Mouse (Mus musculus) G1E (cell line): ENCODE measurements around the gene Hist1h2ai. TPM values are rescaled to one million over a fixed set of nuclear protein-coding genes. Genes with fewer than 3 reads are reported as not detected.
"Not testable (repeated sequence)": the region's sequence is repeated elsewhere in the genome, so short reads cannot be mapped to it uniquely, and the experiment has no call there.

Experiments
- ATAC-seq: 2 replicates; pipeline ENCODE4 v1.8.0; 2016; ENCODE audit warnings: mild to moderate bottlenecking; ENCODE audit not compliant: insufficient number of reproducible peaks, poor library complexity, low FRiP score, severe bottlenecking; ENCODE audit errors: extremely low read depth
- DNase-seq: peaks from one replicate; pipeline ENCODE4 v3.0.0; 2012; ENCODE audit warnings: low spot score
- H3K27me3 ChIP-seq: 2 replicates; pipeline ENCODE4 v1.6.1; 2012; ENCODE audit warnings: mild to moderate bottlenecking, low read length, inconsistent platforms; ENCODE audit not compliant: insufficient read depth
- H3K36me3 ChIP-seq: replicated peaks from 2 replicates; pipeline ENCODE3; 2012; ENCODE audit warnings: mild to moderate bottlenecking, inconsistent platforms
- H3K4me1 ChIP-seq: 2 replicates; pipeline ENCODE4 v1.6.1; 2012; ENCODE audit warnings: low read depth, low read length, inconsistent platforms, mixed read lengths; ENCODE audit not compliant: insufficient read depth
- H3K4me3 ChIP-seq: 2 replicates; pipeline ENCODE4 v1.5.1; 2012; ENCODE audit warnings: low read depth, mild to moderate bottlenecking, inconsistent platforms, low read length, moderate library complexity, mixed read lengths
- H3K9me3 ChIP-seq: replicated peaks from 2 replicates; pipeline ENCODE4 v1.6.1; 2012; ENCODE audit warnings: inconsistent platforms
- CTCF ChIP-seq: IDR thresholded peaks from 2 replicates; pipeline ENCODE4 v1.5.1; 2012; ENCODE audit warnings: low read depth, low read length, inconsistent platforms, mixed read lengths
- GATA1 ChIP-seq: IDR thresholded peaks from 2 replicates; pipeline ENCODE4 v1.6.1; 2012; ENCODE audit warnings: borderline replicate concordance, low read length, inconsistent platforms, mixed read lengths
- GATA2 ChIP-seq: IDR thresholded peaks from 2 replicates; pipeline ENCODE4 v1.6.1; 2012; ENCODE audit warnings: low read depth, low read length, inconsistent platforms, borderline replicate concordance
- POLR2AphosphoS5 ChIP-seq: IDR thresholded peaks from 2 replicates; pipeline ENCODE4 v1.6.1; 2012; ENCODE audit warnings: low read depth, low read length, inconsistent platforms; ENCODE audit not compliant: insufficient replicate concordance
- TAL1 ChIP-seq: conservative IDR thresholded peaks from 2 replicates; pipeline ENCODE4 v1.6.1; 2012; ENCODE audit warnings: low read depth, low read length, inconsistent platforms, mixed read lengths
- polyA plus RNA-seq: library from polyadenylated mRNA; stranded (reverse); fragments of >175 nt; gene quantifications from 2 replicates; pipeline ENCODE4 v1.2.3, GENCODE M21; 2012
- total RNA-seq, 2 experiments: library from RNA; stranded (forward) in 1 of 2; stranded (reverse) in 1 of 2; fragments of 200-1000 nt in 1 of 2; fragments of >200 nt in 1 of 2; fragmentation: Nextera tagmentation in 1 of 2; gene quantifications; 2 replicates each; pipeline ENCODE4 v1.2.3; 2014 to 2017

Gene Hist1h2ai
- total and polyA plus RNA-seq, 3 experiments = 968 to 2,651 (median 2,561) TPM

DNA sequence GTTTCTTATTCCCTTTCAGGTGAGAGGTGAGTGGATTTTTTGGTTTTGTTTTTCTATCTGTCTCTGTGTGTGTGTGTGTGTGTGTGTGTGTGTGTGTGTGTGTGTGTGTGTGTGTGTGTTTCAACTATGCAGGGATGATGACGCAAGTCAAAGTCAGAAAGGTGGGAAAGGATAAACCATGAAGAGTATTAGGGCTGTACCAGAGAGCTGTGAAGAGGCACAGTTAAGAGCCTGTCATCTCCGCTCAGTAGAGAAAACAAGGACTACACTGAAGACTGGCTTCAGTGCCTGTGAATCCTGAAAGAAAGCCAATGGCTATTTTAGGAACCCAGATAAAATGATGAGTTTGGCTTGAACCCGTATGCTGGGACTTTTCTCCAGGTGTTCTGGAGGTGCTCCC, 35.6 kb downstream of the Hist1h2ai start:
- H3K27me3 ChIP-seq = no peaks in the 10 kb centered on the region
- DNase-seq = no peak
- no peaks in the 10 kb centered on the region for H3K9me3 ChIP-seq
- TF ChIP-seq GATA1 (no peak), CTCF (no peak), TAL1 (no peak), GATA2 (no peak), POLR2AphosphoS5 (no peak)
- no peaks in the 10 kb centered on the region for H3K36me3 ChIP-seq
- H3K4me1 ChIP-seq = peaks cover 37% of the 10 kb centered on the region
- H3K4me3 ChIP-seq = no peak overlapping the region
- no peak for ATAC-seq

DNA sequence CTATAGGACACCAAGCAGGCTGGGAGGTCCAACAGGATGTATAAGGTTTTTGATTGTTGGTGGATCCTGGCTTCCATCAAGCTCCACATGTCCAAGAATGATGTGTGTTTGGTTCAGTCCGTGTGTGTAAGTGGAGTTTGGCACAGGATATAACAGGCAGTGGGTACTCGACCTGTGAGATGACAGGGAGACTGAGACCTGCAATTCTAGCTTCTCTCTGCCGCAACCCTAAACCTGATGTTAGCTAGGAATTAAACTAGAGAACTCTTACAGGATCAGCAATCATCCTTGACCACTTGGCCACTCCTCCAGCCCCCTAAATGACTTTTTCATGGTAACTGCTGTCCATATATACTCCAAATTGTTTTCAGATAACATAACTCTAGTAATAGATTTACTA, 36.1 kb downstream of the Hist1h2ai start:
- no peaks in the 10 kb centered on the region for H3K9me3 ChIP-seq
- H3K4me3 ChIP-seq = peak overlapping the region; percentile 20; the same call in 1 of the 2 replicates
- peaks cover 37% of the 10 kb centered on the region for H3K4me1 ChIP-seq
- no peaks in the 10 kb centered on the region for H3K27me3 ChIP-seq
- no peaks in the 10 kb centered on the region for H3K36me3 ChIP-seq
- DNase-seq = no peak
- ATAC-seq = no peak
- TF ChIP-seq POLR2AphosphoS5 (peak; percentile 99), TAL1 (no peak)

GRCm38 (mm10) chr13:21753051-21753523, 36.9 kb downstream of the Hist1h2ai start:
- H3K4me1 ChIP-seq = peaks cover 34% of the 10 kb centered on the region
- no peak for TF ChIP-seq GATA2
- peak; percentile 89; the same call in 1 of the 2 replicates for TF ChIP-seq POLR2AphosphoS5
- TF ChIP-seq GATA1 = no peak
- H3K36me3 ChIP-seq = no peaks in the 10 kb centered on the region
- DNase-seq = no peak
- H3K4me3 ChIP-seq = peak overlapping the region; percentile 66; the same call in 1 of the 2 replicates
- no peak for ATAC-seq
- no peaks in the 10 kb centered on the region for H3K9me3 ChIP-seq
- no peaks in the 10 kb centered on the region for H3K27me3 ChIP-seq

DNA sequence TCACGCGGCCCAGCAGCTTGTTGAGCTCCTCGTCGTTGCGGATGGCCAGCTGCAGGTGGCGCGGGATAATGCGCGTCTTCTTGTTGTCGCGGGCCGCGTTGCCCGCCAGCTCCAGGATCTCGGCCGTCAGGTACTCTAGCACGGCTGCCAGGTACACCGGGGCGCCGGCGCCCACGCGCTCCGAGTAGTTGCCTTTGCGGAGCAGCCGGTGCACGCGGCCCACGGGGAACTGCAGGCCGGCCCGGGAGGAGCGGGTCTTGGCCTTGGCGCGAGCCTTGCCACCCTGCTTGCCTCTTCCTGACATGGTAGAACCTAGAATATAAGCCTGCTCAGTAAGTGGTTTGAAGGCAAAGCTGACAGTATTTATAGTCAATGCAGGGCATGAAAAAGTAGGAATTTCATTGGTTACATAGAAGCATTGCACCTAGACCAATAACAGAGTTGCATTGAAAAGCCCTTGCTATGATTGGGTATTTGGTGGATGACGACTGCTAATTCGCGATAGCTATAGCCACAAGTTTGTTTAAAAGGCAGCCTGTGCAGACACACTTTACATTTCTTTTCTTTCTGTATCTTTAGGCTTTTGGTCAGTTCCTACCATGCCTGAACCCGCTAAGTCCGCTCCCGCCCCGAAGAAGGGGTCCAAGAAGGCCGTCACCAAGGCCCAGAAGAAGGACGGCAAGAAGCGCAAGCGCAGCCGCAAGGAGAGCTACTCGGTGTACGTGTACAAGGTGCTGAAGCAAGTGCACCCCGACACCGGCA, 37.5 kb downstream of the Hist1h2ai start, which contains the start of the genes Hist1h2ak and Hist1h2bn:
Hist1h2ak (minus strand) TSS at position 304 of the 762 bp plus-strand sequence.
Hist1h2bn (plus strand) TSS at position 600 of the 762 bp plus-strand sequence.
- H3K9me3 ChIP-seq, H3K36me3 ChIP-seq, H3K27me3 ChIP-seq: not testable (repeated sequence)
- ATAC-seq (peak; percentile 80), DNase-seq (peak; percentile 82)
- Histone ChIP-seq H3K4me3 (peak within 1 kb of the TSS; percentile 66; the same call in 1 of the 2 replicates), H3K4me1 (peaks cover 31% of the 10 kb centered on the region)

- not testable (repeated sequence) for H3K9me3 ChIP-seq, DNase-seq, H3K36me3 ChIP-seq, H3K27me3 ChIP-seq, H3K4me3 ChIP-seq
- peaks cover 29% of the 10 kb centered on the region for H3K4me1 ChIP-seq
- peak; percentile 35; the same call in 1 of the 2 replicates for ATAC-seq
- TF ChIP-seq POLR2AphosphoS5 = peak; percentile 92
These were observed 38.2 kb downstream of the Hist1h2ai start for GRCm38 (mm10) chr13:21754294-21755001.

- Histone ChIP-seq H3K4me1 (peaks cover 25% of the 10 kb centered on the region), H3K36me3 (no peaks in the 10 kb centered on the region), H3K9me3 (no peaks in the 10 kb centered on the region), H3K4me3 (no peak overlapping the region), H3K27me3 (no peaks in the 10 kb centered on the region)
- no peak for DNase-seq
- TF ChIP-seq GATA1 = no peak
- TF ChIP-seq CTCF = no peak
- no peak for TF ChIP-seq TAL1
- TF ChIP-seq GATA2 = no peak
- TF ChIP-seq POLR2AphosphoS5 = no peak
- no peak for ATAC-seq
These were observed 39.5 kb downstream of the Hist1h2ai start for GRCm38 (mm10) chr13:21755707-21756106.

Other genes with a start within 250 kb of the Hist1h2ai start
Only the 20 nearest of the 32 such genes appear.
- gene Olfr1362, start 102.4 kb upstream of the Hist1h2ai start, total RNA-seq (2014; fragmentation: Nextera tagmentation) = not detected in 2 replicates
- 0.06 TPM in 1 of 2 replicates, not detected in the other for gene Olfr1362, start 102.4 kb upstream of the Hist1h2ai start, total RNA-seq (2017)
- gene Olfr1362, start 102.4 kb upstream of the Hist1h2ai start, polyA plus RNA-seq = not detected in 2 replicates
- gene Olfr11, start 73.9 kb upstream of the Hist1h2ai start, total RNA-seq (2014; fragmentation: Nextera tagmentation) = not detected in 2 replicates
- gene Olfr11, start 73.9 kb upstream of the Hist1h2ai start, total RNA-seq (2017) = 0.05 TPM in 1 of 2 replicates, not detected in the other
- gene Olfr11, start 73.9 kb upstream of the Hist1h2ai start, polyA plus RNA-seq = not detected in 2 replicates
- gene Olfr1361, start 53.0 kb upstream of the Hist1h2ai start, total RNA-seq (2014; fragmentation: Nextera tagmentation) = not detected in 2 replicates
- 0.05 and 0.17 TPM in 2 replicates for gene Olfr1361, start 53.0 kb upstream of the Hist1h2ai start, total RNA-seq (2017)
- not detected in 2 replicates for gene Olfr1361, start 53.0 kb upstream of the Hist1h2ai start, polyA plus RNA-seq
- gene Olfr1360, start 39.0 kb upstream of the Hist1h2ai start, total RNA-seq (2014; fragmentation: Nextera tagmentation) = not detected in 2 replicates
- gene Olfr1360, start 39.0 kb upstream of the Hist1h2ai start, total RNA-seq (2017) = not detected in 2 replicates
- gene Olfr1360, start 39.0 kb upstream of the Hist1h2ai start, polyA plus RNA-seq = not detected in 2 replicates
- gene Olfr1359, start 18.3 kb upstream of the Hist1h2ai start, total RNA-seq (2014; fragmentation: Nextera tagmentation) = not detected in 2 replicates
- gene Olfr1359, start 18.3 kb upstream of the Hist1h2ai start, total RNA-seq (2017) = 0.12 and 0.22 TPM in 2 replicates
- gene Olfr1359, start 18.3 kb upstream of the Hist1h2ai start, polyA plus RNA-seq = not detected in 2 replicates
- 900 and 963 TPM in 2 replicates for gene Hist1h2bl, start 279 bp upstream of the Hist1h2ai start, total RNA-seq (2014; fragmentation: Nextera tagmentation)
- gene Hist1h2bl, start 279 bp upstream of the Hist1h2ai start, total RNA-seq (2017) = 1,351 and 1,816 TPM in 2 replicates
- 2.1 and 8.3 TPM in 2 replicates for gene Hist1h2bl, start 279 bp upstream of the Hist1h2ai start, polyA plus RNA-seq
- gene Hist1h3h, start 1.2 kb downstream of the Hist1h2ai start, total RNA-seq (2014; fragmentation: Nextera tagmentation) = 178 and 383 TPM in 2 replicates
- 634 and 1,163 TPM in 2 replicates for gene Hist1h3h, start 1.2 kb downstream of the Hist1h2ai start, total RNA-seq (2017)
- 29.3 and 131 TPM in 2 replicates for gene Hist1h3h, start 1.2 kb downstream of the Hist1h2ai start, polyA plus RNA-seq
- 170 and 209 TPM in 2 replicates for gene Hist1h2bm, start 5.6 kb downstream of the Hist1h2ai start, total RNA-seq (2014; fragmentation: Nextera tagmentation)
- gene Hist1h2bm, start 5.6 kb downstream of the Hist1h2ai start, total RNA-seq (2017) = 309 and 556 TPM in 2 replicates
- gene Hist1h2bm, start 5.6 kb downstream of the Hist1h2ai start, polyA plus RNA-seq = 1.2 and 3.4 TPM in 2 replicates
- 20.2 and 51.9 TPM in 2 replicates for gene Hist1h4j, start 18.6 kb downstream of the Hist1h2ai start, total RNA-seq (2014; fragmentation: Nextera tagmentation)
- 121 TPM in 2 replicates for gene Hist1h4j, start 18.6 kb downstream of the Hist1h2ai start, total RNA-seq (2017)
- 1.2 and 6.4 TPM in 2 replicates for gene Hist1h4j, start 18.6 kb downstream of the Hist1h2ai start, polyA plus RNA-seq
- gene Hist1h4k, start 34.1 kb downstream of the Hist1h2ai start, total RNA-seq (2014; fragmentation: Nextera tagmentation) = 1,076 and 1,147 TPM in 2 replicates
- 4,982 and 5,364 TPM in 2 replicates for gene Hist1h4k, start 34.1 kb downstream of the Hist1h2ai start, total RNA-seq (2017)
- 12.1 and 66.9 TPM in 2 replicates for gene Hist1h4k, start 34.1 kb downstream of the Hist1h2ai start, polyA plus RNA-seq
- 1,742 and 2,057 TPM in 2 replicates for gene Hist1h2ak, start 37.4 kb downstream of the Hist1h2ai start, total RNA-seq (2014; fragmentation: Nextera tagmentation)
- 1,288 and 1,589 TPM in 2 replicates for gene Hist1h2ak, start 37.4 kb downstream of the Hist1h2ai start, total RNA-seq (2017)
- 71.1 and 196 TPM in 2 replicates for gene Hist1h2ak, start 37.4 kb downstream of the Hist1h2ai start, polyA plus RNA-seq
- gene Hist1h2bn, start 37.7 kb downstream of the Hist1h2ai start, total RNA-seq (2014; fragmentation: Nextera tagmentation) = 350 and 535 TPM in 2 replicates
- 410 and 794 TPM in 2 replicates for gene Hist1h2bn, start 37.7 kb downstream of the Hist1h2ai start, total RNA-seq (2017)
- 0.90 and 0.98 TPM in 2 replicates for gene Hist1h2bn, start 37.7 kb downstream of the Hist1h2ai start, polyA plus RNA-seq
- gene Hist1h1b, start 64.2 kb downstream of the Hist1h2ai start, total RNA-seq (2014; fragmentation: Nextera tagmentation) = 919 and 956 TPM in 2 replicates
- 975 and 1,171 TPM in 2 replicates for gene Hist1h1b, start 64.2 kb downstream of the Hist1h2ai start, total RNA-seq (2017)
- 2.9 and 8.3 TPM in 2 replicates for gene Hist1h1b, start 64.2 kb downstream of the Hist1h2ai start, polyA plus RNA-seq
- gene Hist1h3i, start 66.9 kb downstream of the Hist1h2ai start, total RNA-seq (2014; fragmentation: Nextera tagmentation) = 770 and 1,209 TPM in 2 replicates
- 347 and 472 TPM in 2 replicates for gene Hist1h3i, start 66.9 kb downstream of the Hist1h2ai start, total RNA-seq (2017)
- gene Hist1h3i, start 66.9 kb downstream of the Hist1h2ai start, polyA plus RNA-seq = 9.7 and 61.6 TPM in 2 replicates
- 14.4 and 62.3 TPM in 2 replicates for gene Hist1h2an, start 70.8 kb downstream of the Hist1h2ai start, total RNA-seq (2014; fragmentation: Nextera tagmentation)
- gene Hist1h2an, start 70.8 kb downstream of the Hist1h2ai start, total RNA-seq (2017) = 76.2 and 144 TPM in 2 replicates
- 18.0 and 48.6 TPM in 2 replicates for gene Hist1h2an, start 70.8 kb downstream of the Hist1h2ai start, polyA plus RNA-seq
- gene Hist1h2bp, start 71.0 kb downstream of the Hist1h2ai start, total RNA-seq (2014; fragmentation: Nextera tagmentation) = 88.4 and 192 TPM in 2 replicates
- 55.4 and 77.8 TPM in 2 replicates for gene Hist1h2bp, start 71.0 kb downstream of the Hist1h2ai start, total RNA-seq (2017)
- gene Hist1h2bp, start 71.0 kb downstream of the Hist1h2ai start, polyA plus RNA-seq = 6.8 and 18.8 TPM in 2 replicates
- 1,081 and 1,195 TPM in 2 replicates for gene Hist1h2bq, start 93.8 kb downstream of the Hist1h2ai start, total RNA-seq (2014; fragmentation: Nextera tagmentation)
- gene Hist1h2bq, start 93.8 kb downstream of the Hist1h2ai start, total RNA-seq (2017) = 921 and 1,023 TPM in 2 replicates
- 5.1 and 26.9 TPM in 2 replicates for gene Hist1h2bq, start 93.8 kb downstream of the Hist1h2ai start, polyA plus RNA-seq
- 683 and 1,071 TPM in 2 replicates for gene Hist1h2ao, start 94.0 kb downstream of the Hist1h2ai start, total RNA-seq (2014; fragmentation: Nextera tagmentation)
- not detected in 2 replicates for gene Hist1h2ao, start 94.0 kb downstream of the Hist1h2ai start, total RNA-seq (2017)
- 11,503 and 23,832 TPM in 2 replicates for gene Hist1h2ao, start 94.0 kb downstream of the Hist1h2ai start, polyA plus RNA-seq
- gene Hist1h4m, start 95.3 kb downstream of the Hist1h2ai start, total RNA-seq (2014; fragmentation: Nextera tagmentation) = 95.2 and 203 TPM in 2 replicates
- 16.8 and 94.6 TPM in 2 replicates for gene Hist1h4m, start 95.3 kb downstream of the Hist1h2ai start, total RNA-seq (2017)
- gene Hist1h4m, start 95.3 kb downstream of the Hist1h2ai start, polyA plus RNA-seq = 35.5 TPM in 1 of 2 replicates, not detected in the other
- 349 and 456 TPM in 2 replicates for gene Hist1h4n, start 115.8 kb downstream of the Hist1h2ai start, total RNA-seq (2014; fragmentation: Nextera tagmentation)
- 3,540 and 3,844 TPM in 2 replicates for gene Hist1h4n, start 115.8 kb downstream of the Hist1h2ai start, total RNA-seq (2017)
- 15.7 and 41.0 TPM in 2 replicates for gene Hist1h4n, start 115.8 kb downstream of the Hist1h2ai start, polyA plus RNA-seq